Mouse (Mus musculus) gastrocnemius, adult 2 months (tissue): ENCODE measurements at regions not wholly inside any gene's neighbourhood (a gene's known extent, or its start where the extent isn't known, plus 50 kb on each side); places are given as distances from the start of the nearest gene placed in this dataset.

Experiments used
- DNase-seq: peaks from one replicate; pipeline ENCODE4 v3.0.0; 2022
- H3K27ac ChIP-seq: fragments of 200-600 bp; 2 replicates; pipeline ENCODE4 v1.8.1; 2022; ENCODE audit warnings: mild to moderate bottlenecking
- H3K4me3 ChIP-seq: fragments of 200-600 bp; 2 replicates; pipeline ENCODE4 v1.8.1; 2022; ENCODE audit warnings: mild to moderate bottlenecking, moderate library complexity
- CTCF ChIP-seq: fragments of 200-600 bp; IDR thresholded peaks from 2 replicates; pipeline ENCODE4 v1.8.1; 2022; ENCODE audit warnings: antibody characterized with exemption, mild to moderate bottlenecking, moderate library complexity
- intact Hi-C: fragments of 180-260 bp; cut with DNase I; formaldehyde crosslinking; loops from one replicate; pipeline ENCODE4 v1.15.1; 2025

- no peak for TF ChIP-seq CTCF
- Histone ChIP-seq H3K4me3 (no peak overlapping the region), H3K27ac (no peak overlapping the region)
- intact Hi-C loops: loop anchor here (5.0 kb wide), 1 partner anchor 890 kb away; no protein-coding TSS in a partner anchor
- no peak for DNase-seq
Measured at GRCm38 (mm10) chr9:79527331-79527730, 191.3 kb downstream of the Col12a1 start.
